Mouse (Mus musculus) ES-Bruce4 (cell line): ENCODE data around the gene Rhoh.

Experiments used
- CTCF ChIP-seq: IDR thresholded peaks from one replicate; pipeline ENCODE4 v1.8.1; 2011; ENCODE audit warnings: low read depth, low read length
- EP300 ChIP-seq: IDR thresholded peaks from 2 replicates; pipeline ENCODE4 v1.6.1; 2011; ENCODE audit warnings: low read depth, low read length; ENCODE audit not compliant: insufficient read depth
- POLR2A ChIP-seq: IDR thresholded peaks from one replicate; pipeline ENCODE4 v1.8.1; 2011; ENCODE audit warnings: low read length; ENCODE audit not compliant: insufficient read depth

GRCm38 (mm10) chr5:65933764-65934163 is 72.8 kb downstream of the Rhoh start:
- no peak for TF ChIP-seq POLR2A
- no peak for TF ChIP-seq CTCF
- TF ChIP-seq EP300, result no peak
